Mouse (Mus musculus) hindbrain, embryonic 16.5 days (tissue): ENCODE results near the gene Ptprj. TPM values are rescaled to one million over a fixed set of nuclear protein-coding genes. Genes with fewer than 3 reads are reported as not detected.

Source experiments
- ATAC-seq: fragments of 200-750 bp; cut with Nextera tagmentation; 2 replicates; pipeline ENCODE4 v1.8.0; 2017; ENCODE audit warnings: moderate TSS enrichment, moderate library complexity
- H3K27ac ChIP-seq: fragments of 300-500 bp; sonication (generic); 2 replicates; pipeline ENCODE4 v1.5.1; 2014; ENCODE audit warnings: low read depth, mild to moderate bottlenecking, control low read depth, low read length, moderate library complexity
- H3K27me3 ChIP-seq: fragments of 300-500 bp; sonication (generic); replicated peaks from 2 replicates; pipeline ENCODE4 v1.6.1; 2014; ENCODE audit warnings: low read length; ENCODE audit not compliant: control insufficient read depth, insufficient read depth
- H3K36me3 ChIP-seq: fragments of 300-500 bp; sonication (generic); 2 replicates; pipeline ENCODE4 v1.6.1; 2014; ENCODE audit warnings: mild to moderate bottlenecking, low read length, moderate library complexity, mixed read lengths; ENCODE audit not compliant: control insufficient read depth, insufficient read depth
- H3K4me1 ChIP-seq: fragments of 300-500 bp; sonication (generic); 2 replicates; pipeline ENCODE4 v1.6.1; 2014; ENCODE audit warnings: low read depth, low read length; ENCODE audit not compliant: control insufficient read depth, insufficient read depth
- H3K4me2 ChIP-seq: fragments of 300-500 bp; sonication (generic); 2 replicates; pipeline ENCODE4 v1.6.1; 2014; ENCODE audit warnings: mild to moderate bottlenecking, low read length, control low read depth, moderate library complexity
- H3K4me3 ChIP-seq: fragments of 300-500 bp; sonication (generic); 2 replicates; pipeline ENCODE4 v1.5.1; 2014; ENCODE audit warnings: mild to moderate bottlenecking, low read length, control low read depth, moderate library complexity
- H3K9ac ChIP-seq: fragments of 300-500 bp; sonication (generic); 2 replicates; pipeline ENCODE4 v1.6.1; 2014; ENCODE audit warnings: low read depth, mild to moderate bottlenecking, control low read depth, low read length, moderate library complexity
- H3K9me3 ChIP-seq: fragments of 300-500 bp; sonication (generic); 2 replicates; pipeline ENCODE4 v1.6.1; 2014; ENCODE audit warnings: mild to moderate bottlenecking, low read length, moderate library complexity; ENCODE audit not compliant: control insufficient read depth
- WGBS: fragments of 180-500 bp; shearing (Covaris S2); extraction: QIAGEN DNeasy Blood & Tissue Kit; methylation state at CpG from one replicate; pipeline ENCODE4 v1.1.7; 2014; 5-methylcytosine and 5-hydroxymethylcytosine counted together
- polyA plus RNA-seq: library from polyadenylated mRNA; unstranded; fragments of >200 nt; fragmentation: Nextera tagmentation; extraction: Ambion mirVana; gene quantifications from 2 replicates; pipeline ENCODE4 v1.2.1, GENCODE M21; 2015

Ptprj gene
- 6.0 and 6.8 TPM in 2 replicates for polyA plus RNA-seq

- Histone ChIP-seq H3K4me2 (peak within 1 kb of the TSS; percentile 65), H3K9me3 (no peaks in the 10 kb centered on the region), H3K27ac (peak within 1 kb of the TSS; percentile 91), H3K9ac (peak within 1 kb of the TSS; percentile 94), H3K4me3 (peak within 1 kb of the TSS; percentile 92), H3K4me1 (peaks cover 13% of the 10 kb centered on the region), H3K36me3 (no peaks in the 10 kb centered on the region), H3K27me3 (no peaks in the 10 kb centered on the region)
- ATAC-seq = peak; percentile 85
- WGBS = under 1% methylated on average over 54 of the region's 100 CpGs
Observed at GRCm38 (mm10) chr2:90580236-90581005, at the start of gene Ptprj. Gene Ptprj, minus strand, starts transcription at chr2:90580647.

- Histone ChIP-seq H3K27me3 (no peaks in the 10 kb centered on the region), H3K36me3 (no peaks in the 10 kb centered on the region), H3K9ac (no peak overlapping the region), H3K27ac (no peak overlapping the region), H3K4me3 (no peak overlapping the region), H3K4me1 (peaks cover 2% of the 10 kb centered on the region; the same call in 1 of the 2 replicates), H3K4me2 (no peak overlapping the region), H3K9me3 (no peaks in the 10 kb centered on the region)
- no peak for ATAC-seq
- 63% methylated on average over 2 of the region's 2 CpGs for WGBS
Observed at GRCm38 (mm10) chr2:90629552-90629951, 49.1 kb upstream of the Ptprj start.

GRCm38 (mm10) chr2:90628261-90628660 lies 47.8 kb upstream of the Ptprj start:
- no peak for ATAC-seq
- peaks cover 4% of the 10 kb centered on the region; the same call in 1 of the 2 replicates for H3K4me1 ChIP-seq
- no peak overlapping the region for H3K9ac ChIP-seq
- no peaks in the 10 kb centered on the region for H3K27me3 ChIP-seq
- H3K9me3 ChIP-seq = no peaks in the 10 kb centered on the region
- no peak overlapping the region for H3K27ac ChIP-seq
- no peak overlapping the region for H3K4me3 ChIP-seq
- no peak overlapping the region for H3K4me2 ChIP-seq
- WGBS = 93% methylated on average over 5 of the region's 5 CpGs
- no peaks in the 10 kb centered on the region for H3K36me3 ChIP-seq

- H3K4me3 ChIP-seq = no peak overlapping the region
- H3K9ac ChIP-seq = no peak overlapping the region
- no peak overlapping the region; the same call in 1 of the 2 replicates for H3K27ac ChIP-seq
- H3K36me3 ChIP-seq = no peaks in the 10 kb centered on the region
- no peaks in the 10 kb centered on the region for H3K27me3 ChIP-seq
- peak; percentile 81 for ATAC-seq
- no peaks in the 10 kb centered on the region for H3K9me3 ChIP-seq
- peak overlapping the region; percentile 32 for H3K4me2 ChIP-seq
- WGBS = 10% methylated on average over 6 of the region's 6 CpGs
- peaks cover 4% of the 10 kb centered on the region; the same call in 1 of the 2 replicates for H3K4me1 ChIP-seq
Observed at GRCm38 (mm10) chr2:90624920-90625319, 44.5 kb upstream of the Ptprj start.

- no peak overlapping the region for H3K9ac ChIP-seq
- peaks cover 4% of the 10 kb centered on the region; the same call in 1 of the 2 replicates for H3K4me1 ChIP-seq
- peak; percentile 74 for ATAC-seq
- no peaks in the 10 kb centered on the region for H3K27me3 ChIP-seq
- WGBS = 29% methylated on average over 4 of the region's 4 CpGs
- no peaks in the 10 kb centered on the region for H3K36me3 ChIP-seq
- no peak overlapping the region for H3K4me3 ChIP-seq
- H3K4me2 ChIP-seq = no peak overlapping the region
- H3K27ac ChIP-seq = no peak overlapping the region
- H3K9me3 ChIP-seq = no peaks in the 10 kb centered on the region
Observed at GRCm38 (mm10) chr2:90624339-90624738, 43.9 kb upstream of the Ptprj start.

GRCm38 (mm10) chr2:90620815-90621214 lies 40.4 kb upstream of the Ptprj start:
- H3K4me3 ChIP-seq = no peak overlapping the region
- peaks cover 4% of the 10 kb centered on the region; the same call in 1 of the 2 replicates for H3K4me1 ChIP-seq
- no peak for ATAC-seq
- no peaks in the 10 kb centered on the region for H3K27me3 ChIP-seq
- no peaks in the 10 kb centered on the region for H3K36me3 ChIP-seq
- no peak overlapping the region for H3K9ac ChIP-seq
- H3K9me3 ChIP-seq = no peaks in the 10 kb centered on the region
- H3K27ac ChIP-seq = no peak overlapping the region
- H3K4me2 ChIP-seq = no peak overlapping the region
- 80% methylated on average over 5 of the region's 5 CpGs for WGBS

- ATAC-seq = no peak
- Histone ChIP-seq H3K4me2 (no peak overlapping the region), H3K4me3 (no peak overlapping the region), H3K27me3 (no peaks in the 10 kb centered on the region), H3K27ac (no peak overlapping the region), H3K4me1 (peaks cover 2% of the 10 kb centered on the region; the same call in 1 of the 2 replicates), H3K9me3 (no peaks in the 10 kb centered on the region), H3K36me3 (no peaks in the 10 kb centered on the region), H3K9ac (no peak overlapping the region)
- 53% methylated on average over 2 of the region's 2 CpGs for WGBS
Observed at GRCm38 (mm10) chr2:90619648-90620047, 39.2 kb upstream of the Ptprj start.

GRCm38 (mm10) chr2:90614651-90615171 lies 34.3 kb upstream of the Ptprj start:
- no peaks in the 10 kb centered on the region for H3K27me3 ChIP-seq
- WGBS = 86% methylated on average over 14 of the region's 14 CpGs
- H3K27ac ChIP-seq = no peak overlapping the region
- no peaks in the 10 kb centered on the region for H3K36me3 ChIP-seq
- H3K4me2 ChIP-seq = no peak overlapping the region
- no peaks in the 10 kb centered on the region for H3K9me3 ChIP-seq
- no peak overlapping the region for H3K9ac ChIP-seq
- no peaks in the 10 kb centered on the region for H3K4me1 ChIP-seq
- ATAC-seq = no peak
- no peak overlapping the region for H3K4me3 ChIP-seq

- H3K4me3 ChIP-seq = no peak overlapping the region
- 82% methylated on average over 3 of the region's 3 CpGs for WGBS
- H3K9me3 ChIP-seq = no peaks in the 10 kb centered on the region
- ATAC-seq = no peak
- H3K4me1 ChIP-seq = no peaks in the 10 kb centered on the region
- H3K4me2 ChIP-seq = no peak overlapping the region
- no peaks in the 10 kb centered on the region for H3K27me3 ChIP-seq
- H3K27ac ChIP-seq = no peak overlapping the region
- H3K36me3 ChIP-seq = no peaks in the 10 kb centered on the region
- H3K9ac ChIP-seq = no peak overlapping the region
Observed at GRCm38 (mm10) chr2:90613591-90613990, 33.1 kb upstream of the Ptprj start.
